Mouse (Mus musculus): ENCODE results near the gene Crybg3. TPM values are rescaled to one million over a fixed set of nuclear protein-coding genes. Genes with fewer than 3 reads are reported as not detected.

Crybg3 gene
- polyA plus RNA-seq, 1 experiment from 2014 or later, result 19.8 TPM

- Histone ChIP-seq H3K9ac (ENCODE audit: low read depth, low read length) (no peak overlapping the region), H3K36me3 (ENCODE audit: control insufficient read depth, insufficient read depth, low read length) (peaks cover 12% of the 10 kb centered on the region), H3K4me3 (ENCODE audit: low read depth, low read length) (no peak overlapping the region), H3K27me3 (ENCODE audit: control insufficient read depth, insufficient read depth, low read length) (no peaks in the 10 kb centered on the region), H3K4me2 (no peak overlapping the region), H3K9me3 (replicated peaks; ENCODE audit: control insufficient read depth, low read length) (no peaks in the 10 kb centered on the region), H3K4me1 (ENCODE audit: control insufficient read depth, insufficient read depth, low read length) (peaks cover 12% of the 10 kb centered on the region), H3K27ac (ENCODE audit: low read depth, low read length) (no peak overlapping the region)
- no peak for ATAC-seq (replicated peaks; ENCODE audit: insufficient number of reproducible peaks, low FRiP score, low TSS enrichment)
- WGBS (ENCODE audit: insufficient replicate concordance), result 63% methylated on average over 5 of the region's 5 CpGs
These were observed 49.3 kb downstream of the Crybg3 start for GRCm38 (mm10) chr16:59551507-59551906.

- Histone ChIP-seq H3K9me3 (replicated peaks; ENCODE audit: control insufficient read depth, low read length) (no peaks in the 10 kb centered on the region), H3K4me2 (no peak overlapping the region), H3K27me3 (ENCODE audit: control insufficient read depth, insufficient read depth, low read length) (no peaks in the 10 kb centered on the region), H3K27ac (ENCODE audit: low read depth, low read length) (no peak overlapping the region), H3K9ac (ENCODE audit: low read depth, low read length) (0 out of 2 replicates have a peak overlapping the region, but pooled peaks have one; percentile 16), H3K4me1 (ENCODE audit: control insufficient read depth, insufficient read depth, low read length) (peaks cover 12% of the 10 kb centered on the region), H3K36me3 (ENCODE audit: control insufficient read depth, insufficient read depth, low read length) (peaks cover 7% of the 10 kb centered on the region), H3K4me3 (ENCODE audit: low read depth, low read length) (no peak overlapping the region)
- 84% methylated on average over 15 of the region's 15 CpGs for WGBS (ENCODE audit: insufficient replicate concordance)
- peak; percentile 81; the same call in 1 of the 2 replicates for ATAC-seq (replicated peaks; ENCODE audit: insufficient number of reproducible peaks, low FRiP score, low TSS enrichment)
These were observed 51.1 kb downstream of the Crybg3 start for GRCm38 (mm10) chr16:59549631-59550030.

DNA sequence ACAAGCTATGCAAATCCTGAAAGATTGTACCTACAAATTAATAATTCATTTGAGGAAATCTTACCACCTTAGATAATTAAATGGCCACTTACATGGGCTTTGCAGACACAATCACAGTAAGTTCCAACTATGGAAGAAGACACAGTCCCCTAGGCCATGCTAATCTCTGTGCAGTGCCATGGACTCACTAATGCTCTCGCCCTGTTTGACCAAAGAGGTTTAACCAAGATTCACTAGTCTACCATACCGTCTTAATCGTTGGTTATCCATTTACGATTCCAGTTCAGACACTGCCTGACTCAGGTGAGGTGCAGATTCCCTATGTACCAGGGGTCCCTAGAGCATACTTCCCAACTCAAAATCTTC, 52.2 kb downstream of the Crybg3 start:
- Histone ChIP-seq H3K9ac (ENCODE audit: low read depth, low read length) (no peak overlapping the region), H3K4me1 (ENCODE audit: control insufficient read depth, insufficient read depth, low read length) (peaks cover 12% of the 10 kb centered on the region), H3K4me3 (ENCODE audit: low read depth, low read length) (no peak overlapping the region), H3K27ac (ENCODE audit: low read depth, low read length) (no peak overlapping the region; the same call in 1 of the 2 replicates), H3K9me3 (replicated peaks; ENCODE audit: control insufficient read depth, low read length) (no peaks in the 10 kb centered on the region), H3K4me2 (no peak overlapping the region), H3K27me3 (ENCODE audit: control insufficient read depth, insufficient read depth, low read length) (no peaks in the 10 kb centered on the region), H3K36me3 (ENCODE audit: control insufficient read depth, insufficient read depth, low read length) (0 out of 2 replicates have a peak, but pooled peaks cover 4% of the 10 kb centered on the region)
- no peak for ATAC-seq (replicated peaks; ENCODE audit: insufficient number of reproducible peaks, low FRiP score, low TSS enrichment)
- 89% methylated on average over 4 of the region's 4 CpGs for WGBS (ENCODE audit: insufficient replicate concordance)

DNA sequence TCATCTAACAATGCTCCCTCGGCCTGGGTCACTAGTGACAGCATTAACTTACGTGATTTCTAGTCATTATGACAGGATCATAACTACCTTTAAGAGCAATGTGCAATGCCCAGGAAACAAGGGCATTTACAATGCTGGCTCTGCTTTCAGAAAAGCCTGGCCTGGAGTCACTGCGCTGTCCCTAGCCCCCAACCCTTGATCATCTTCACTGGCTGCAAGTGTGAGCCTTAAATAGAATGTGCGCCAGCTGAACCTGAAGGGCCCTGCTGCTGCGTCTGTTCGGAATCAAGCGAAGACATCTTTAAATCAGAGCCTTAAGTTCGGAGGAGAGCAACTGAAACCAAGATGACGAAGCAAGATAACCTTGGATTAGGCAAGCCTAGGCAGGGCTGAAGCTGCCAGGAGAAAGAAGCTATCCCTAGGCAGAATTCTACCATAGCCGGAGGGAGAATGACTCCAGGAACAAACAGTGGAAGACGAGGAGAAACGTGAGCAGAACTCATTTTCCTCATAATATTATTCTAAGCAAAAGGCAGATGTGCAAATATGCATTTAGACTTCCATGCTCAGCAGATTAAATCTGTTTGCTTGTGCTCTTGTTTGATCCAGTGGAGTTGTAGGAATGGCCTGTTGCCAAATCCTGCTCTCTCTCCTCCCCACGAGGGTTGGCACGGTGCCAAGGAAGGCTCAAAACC, 52.7 kb downstream of the Crybg3 start:
- Histone ChIP-seq H3K4me3 (ENCODE audit: low read depth, low read length) (no peak overlapping the region), H3K36me3 (ENCODE audit: control insufficient read depth, insufficient read depth, low read length) (0 out of 2 replicates have a peak, but pooled peaks cover 4% of the 10 kb centered on the region), H3K9me3 (replicated peaks; ENCODE audit: control insufficient read depth, low read length) (no peaks in the 10 kb centered on the region), H3K9ac (ENCODE audit: low read depth, low read length) (no peak overlapping the region), H3K4me1 (ENCODE audit: control insufficient read depth, insufficient read depth, low read length) (peaks cover 12% of the 10 kb centered on the region), H3K4me2 (no peak overlapping the region), H3K27ac (ENCODE audit: low read depth, low read length) (peak overlapping the region; percentile 32; the same call in 1 of the 2 replicates), H3K27me3 (ENCODE audit: control insufficient read depth, insufficient read depth, low read length) (no peaks in the 10 kb centered on the region)
- ATAC-seq (replicated peaks; ENCODE audit: insufficient number of reproducible peaks, low FRiP score, low TSS enrichment), result no peak
- 49% methylated on average over 14 of the region's 14 CpGs for WGBS (ENCODE audit: insufficient replicate concordance)

GRCm38 (mm10) chr16:59547466-59547865, 53.3 kb downstream of the Crybg3 start:
- no peak for ATAC-seq (replicated peaks; ENCODE audit: insufficient number of reproducible peaks, low FRiP score, low TSS enrichment)
- Histone ChIP-seq H3K36me3 (ENCODE audit: control insufficient read depth, insufficient read depth, low read length) (0 out of 2 replicates have a peak, but pooled peaks cover 4% of the 10 kb centered on the region), H3K4me2 (no peak overlapping the region), H3K27me3 (ENCODE audit: control insufficient read depth, insufficient read depth, low read length) (no peaks in the 10 kb centered on the region), H3K9ac (ENCODE audit: low read depth, low read length) (no peak overlapping the region), H3K27ac (ENCODE audit: low read depth, low read length) (no peak overlapping the region; the same call in 1 of the 2 replicates), H3K9me3 (replicated peaks; ENCODE audit: control insufficient read depth, low read length) (no peaks in the 10 kb centered on the region), H3K4me3 (ENCODE audit: low read depth, low read length) (no peak overlapping the region), H3K4me1 (ENCODE audit: control insufficient read depth, insufficient read depth, low read length) (peaks cover 12% of the 10 kb centered on the region)
- WGBS (ENCODE audit: insufficient replicate concordance), result 64% methylated on average over 4 of the region's 4 CpGs

DNA sequence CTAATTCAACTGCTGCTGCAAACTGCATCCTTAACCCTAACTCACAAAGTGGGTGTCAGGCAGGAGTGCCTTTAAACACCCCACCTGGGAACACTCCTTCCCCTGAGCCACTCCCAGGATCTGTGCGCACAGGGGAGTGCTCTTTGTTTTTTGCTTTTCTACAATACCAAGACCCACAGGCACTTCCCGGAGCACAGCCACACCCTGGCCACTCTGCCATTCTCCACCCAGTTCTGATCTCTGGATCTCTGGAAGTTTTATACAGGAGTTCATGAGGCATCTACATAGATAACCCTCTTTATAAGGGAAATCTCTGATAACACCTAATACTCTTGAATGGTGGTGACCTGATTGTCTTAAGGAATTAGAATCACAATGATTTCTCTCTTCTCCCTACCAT, 55.4 kb downstream of the Crybg3 start:
- no peaks in the 10 kb centered on the region for H3K27me3 ChIP-seq (ENCODE audit: control insufficient read depth, insufficient read depth, low read length)
- H3K9me3 ChIP-seq (replicated peaks; ENCODE audit: control insufficient read depth, low read length), result no peaks in the 10 kb centered on the region
- no peak overlapping the region for H3K27ac ChIP-seq (ENCODE audit: low read depth, low read length)
- no peaks in the 10 kb centered on the region for H3K36me3 ChIP-seq (ENCODE audit: control insufficient read depth, insufficient read depth, low read length)
- ATAC-seq (replicated peaks; ENCODE audit: insufficient number of reproducible peaks, low FRiP score, low TSS enrichment), result no peak
- no peak overlapping the region for H3K4me2 ChIP-seq
- H3K4me3 ChIP-seq (ENCODE audit: low read depth, low read length), result no peak overlapping the region
- peaks cover 12% of the 10 kb centered on the region for H3K4me1 ChIP-seq (ENCODE audit: control insufficient read depth, insufficient read depth, low read length)
- 68% methylated on average over 2 of the region's 2 CpGs for WGBS (ENCODE audit: insufficient replicate concordance)
- no peak overlapping the region for H3K9ac ChIP-seq (ENCODE audit: low read depth, low read length)

GRCm38 (mm10) chr16:59541382-59541781, 59.4 kb downstream of the Crybg3 start:
- Histone ChIP-seq H3K4me1 (ENCODE audit: control insufficient read depth, insufficient read depth, low read length) (no peaks in the 10 kb centered on the region), H3K27me3 (ENCODE audit: control insufficient read depth, insufficient read depth, low read length) (no peaks in the 10 kb centered on the region), H3K4me3 (ENCODE audit: low read depth, low read length) (no peak overlapping the region), H3K36me3 (ENCODE audit: control insufficient read depth, insufficient read depth, low read length) (0 out of 2 replicates have a peak, but pooled peaks cover 3% of the 10 kb centered on the region), H3K27ac (ENCODE audit: low read depth, low read length) (no peak overlapping the region), H3K9ac (ENCODE audit: low read depth, low read length) (no peak overlapping the region), H3K9me3 (replicated peaks; ENCODE audit: control insufficient read depth, low read length) (no peaks in the 10 kb centered on the region), H3K4me2 (no peak overlapping the region)
- 62% methylated on average over 4 of the region's 4 CpGs for WGBS (ENCODE audit: insufficient replicate concordance)
- ATAC-seq (replicated peaks; ENCODE audit: insufficient number of reproducible peaks, low FRiP score, low TSS enrichment), result no peak

GRCm38 (mm10) chr16:59540944-59541343, 59.8 kb downstream of the Crybg3 start:
- ATAC-seq (replicated peaks; ENCODE audit: insufficient number of reproducible peaks, low FRiP score, low TSS enrichment), result no peak
- Histone ChIP-seq H3K27ac (ENCODE audit: low read depth, low read length) (no peak overlapping the region), H3K9me3 (replicated peaks; ENCODE audit: control insufficient read depth, low read length) (no peaks in the 10 kb centered on the region), H3K36me3 (ENCODE audit: control insufficient read depth, insufficient read depth, low read length) (0 out of 2 replicates have a peak, but pooled peaks cover 3% of the 10 kb centered on the region), H3K4me2 (no peak overlapping the region), H3K4me1 (ENCODE audit: control insufficient read depth, insufficient read depth, low read length) (no peaks in the 10 kb centered on the region), H3K27me3 (ENCODE audit: control insufficient read depth, insufficient read depth, low read length) (no peaks in the 10 kb centered on the region), H3K9ac (ENCODE audit: low read depth, low read length) (no peak overlapping the region), H3K4me3 (ENCODE audit: low read depth, low read length) (no peak overlapping the region)
- 80% methylated on average over 3 of the region's 3 CpGs for WGBS (ENCODE audit: insufficient replicate concordance)

GRCm38 (mm10) chr16:59535673-59536072, 65.1 kb downstream of the Crybg3 start:
- H3K4me2 ChIP-seq, result no peak overlapping the region
- ATAC-seq (replicated peaks; ENCODE audit: insufficient number of reproducible peaks, low FRiP score, low TSS enrichment), result no peak
- no peaks in the 10 kb centered on the region for H3K9me3 ChIP-seq (replicated peaks; ENCODE audit: control insufficient read depth, low read length)
- WGBS (ENCODE audit: insufficient replicate concordance), result 57% methylated on average over 5 of the region's 5 CpGs
- H3K36me3 ChIP-seq (ENCODE audit: control insufficient read depth, insufficient read depth, low read length), result 0 out of 2 replicates have a peak, but pooled peaks cover 5% of the 10 kb centered on the region
- peaks cover 4% of the 10 kb centered on the region; the same call in 1 of the 2 replicates for H3K4me1 ChIP-seq (ENCODE audit: control insufficient read depth, insufficient read depth, low read length)
- H3K4me3 ChIP-seq (ENCODE audit: low read depth, low read length), result no peak overlapping the region
- H3K27me3 ChIP-seq (ENCODE audit: control insufficient read depth, insufficient read depth, low read length), result no peaks in the 10 kb centered on the region
- no peak overlapping the region for H3K27ac ChIP-seq (ENCODE audit: low read depth, low read length)
- H3K9ac ChIP-seq (ENCODE audit: low read depth, low read length), result no peak overlapping the region
